Mouse (Mus musculus) embryonic facial prominence, embryonic 11.5 days (tissue): ENCODE results near the gene Aff3. TPM values are rescaled to one million over a fixed set of nuclear protein-coding genes. Genes with fewer than 3 reads are reported as not detected.
A peak's percentile ranks its signal among the peaks of the same experiment; 100 is the strongest.

Experiments
- ATAC-seq: fragments of 200-750 bp; cut with Nextera tagmentation; replicated peaks from 2 replicates; pipeline ENCODE4 v1.8.0; 2017; ENCODE audit warnings: low read depth; ENCODE audit not compliant: insufficient number of reproducible peaks, low FRiP score, low TSS enrichment
- DNase-seq: peaks from one replicate; pipeline ENCODE4 v3.0.0-alpha.2; 2015; ENCODE audit warnings: low spot score
- H3K27ac ChIP-seq: fragments of 300-500 bp; sonication (generic); replicated peaks from 2 replicates; pipeline ENCODE4 v1.5.1; 2014; ENCODE audit warnings: mild to moderate bottlenecking, low read depth, low read length, control low read depth
- H3K27me3 ChIP-seq: fragments of 300-500 bp; sonication (generic); 2 replicates; pipeline ENCODE4 v1.6.1; 2014; ENCODE audit warnings: mild to moderate bottlenecking, low read length, moderate library complexity, mixed read lengths; ENCODE audit not compliant: control insufficient read depth, insufficient read depth
- H3K36me3 ChIP-seq: fragments of 300-500 bp; sonication (generic); replicated peaks from 2 replicates; pipeline ENCODE4 v1.6.1; 2014; ENCODE audit warnings: low read depth, mild to moderate bottlenecking, low read length, moderate library complexity, mixed read lengths; ENCODE audit not compliant: control insufficient read depth, insufficient read depth
- H3K4me1 ChIP-seq: fragments of 300-500 bp; sonication (generic); 2 replicates; pipeline ENCODE4 v1.6.1; 2014; ENCODE audit warnings: low read length, mixed read lengths; ENCODE audit not compliant: control insufficient read depth, insufficient read depth
- H3K4me2 ChIP-seq: fragments of 300-500 bp; sonication (generic); 2 replicates; pipeline ENCODE4 v1.6.1; 2014; ENCODE audit warnings: low read depth, mild to moderate bottlenecking, control low read depth, low read length, moderate library complexity
- H3K4me3 ChIP-seq: fragments of 300-500 bp; sonication (generic); 2 replicates; pipeline ENCODE4 v1.5.1; 2014; ENCODE audit warnings: low read depth, low read length, control low read depth
- H3K9ac ChIP-seq: fragments of 300-500 bp; sonication (generic); replicated peaks from 2 replicates; pipeline ENCODE4 v1.6.1; 2014; ENCODE audit warnings: mild to moderate bottlenecking, control low read depth, low read length
- H3K9me3 ChIP-seq: fragments of 300-500 bp; sonication (generic); replicated peaks from 2 replicates; pipeline ENCODE4 v1.6.1; 2016; ENCODE audit warnings: mild to moderate bottlenecking, low read length, inconsistent platforms, mixed read lengths; ENCODE audit not compliant: control insufficient read depth
- WGBS: fragments of 180-500 bp; shearing (Covaris S2); extraction: QIAGEN DNeasy Blood & Tissue Kit; methylation state at CpG from one replicate; pipeline ENCODE4 v1.1.7; 2014; 5-methylcytosine and 5-hydroxymethylcytosine counted together
- polyA plus RNA-seq: library from polyadenylated mRNA; unstranded; fragments of >200 nt; fragmentation: Nextera tagmentation; extraction: Ambion mirVana; gene quantifications from 2 replicates; pipeline ENCODE4 v1.2.1, GENCODE M21; 2014

The Aff3 gene
- polyA plus RNA-seq, 1 experiment from 2014 or later = 17.5 TPM

- Histone ChIP-seq H3K27me3 (no peaks in the 10 kb centered on the region), H3K4me3 (no peak overlapping the region), H3K4me1 (peaks cover under 1% of the 10 kb centered on the region; the same call in 1 of the 2 replicates), H3K27ac (no peak overlapping the region), H3K4me2 (no peak overlapping the region), H3K9me3 (no peaks in the 10 kb centered on the region), H3K36me3 (no peaks in the 10 kb centered on the region), H3K9ac (no peak overlapping the region)
- WGBS = 31% methylated on average over 1 of the region's 1 CpGs
- ATAC-seq (no peak), DNase-seq (no peak)
Measured at GRCm38 (mm10) chr1:38516225-38516624, 148.5 kb downstream of the Aff3 start.

GRCm38 (mm10) chr1:38514634-38515011 lies 150.1 kb downstream of the Aff3 start:
- H3K4me3 ChIP-seq = no peak overlapping the region
- WGBS = 66% methylated on average over 4 of the region's 4 CpGs
- ATAC-seq (no peak), DNase-seq (no peak)
- no peaks in the 10 kb centered on the region for H3K27me3 ChIP-seq
- H3K27ac ChIP-seq = no peak overlapping the region
- no peaks in the 10 kb centered on the region for H3K9me3 ChIP-seq
- H3K4me1 ChIP-seq = peaks cover 3% of the 10 kb centered on the region
- H3K4me2 ChIP-seq = no peak overlapping the region
- H3K9ac ChIP-seq = no peak overlapping the region
- no peaks in the 10 kb centered on the region for H3K36me3 ChIP-seq

GRCm38 (mm10) chr1:38513970-38514633 lies 150.7 kb downstream of the Aff3 start:
- WGBS = 75% methylated on average over 12 of the region's 12 CpGs
- Histone ChIP-seq H3K4me3 (no peak overlapping the region), H3K27ac (no peak overlapping the region), H3K36me3 (no peaks in the 10 kb centered on the region), H3K27me3 (no peaks in the 10 kb centered on the region), H3K4me2 (no peak overlapping the region), H3K9ac (no peak overlapping the region), H3K4me1 (peaks cover 3% of the 10 kb centered on the region), H3K9me3 (no peaks in the 10 kb centered on the region)
- DNase-seq (no peak), ATAC-seq (no peak)

- no peak overlapping the region for H3K4me2 ChIP-seq
- no peaks in the 10 kb centered on the region for H3K9me3 ChIP-seq
- H3K27me3 ChIP-seq = no peaks in the 10 kb centered on the region
- DNase-seq = peak; percentile 83
- H3K27ac ChIP-seq = peak overlapping the region; percentile 72
- 30% methylated on average over 15 of the region's 15 CpGs for WGBS
- peaks cover 3% of the 10 kb centered on the region for H3K4me1 ChIP-seq
- H3K4me3 ChIP-seq = no peak overlapping the region
- no peak; the same call in 1 of the 2 replicates for ATAC-seq
- no peak overlapping the region for H3K9ac ChIP-seq
- H3K36me3 ChIP-seq = no peaks in the 10 kb centered on the region
Measured at GRCm38 (mm10) chr1:38512258-38513081, 152.3 kb downstream of the Aff3 start.

GRCm38 (mm10) chr1:38511076-38511475 lies 153.7 kb downstream of the Aff3 start:
- Histone ChIP-seq H3K36me3 (no peaks in the 10 kb centered on the region), H3K9ac (0 out of 2 replicates have a peak overlapping the region, but pooled peaks have one; percentile 13), H3K27me3 (no peaks in the 10 kb centered on the region), H3K27ac (0 out of 2 replicates have a peak overlapping the region, but pooled peaks have one; percentile 41), H3K4me2 (no peak overlapping the region), H3K4me1 (peaks cover 3% of the 10 kb centered on the region), H3K9me3 (no peaks in the 10 kb centered on the region), H3K4me3 (no peak overlapping the region)
- WGBS = 57% methylated on average over 5 of the region's 5 CpGs
- no peak for ATAC-seq
- DNase-seq = no peak

- Histone ChIP-seq H3K9ac (no peak overlapping the region), H3K27me3 (no peaks in the 10 kb centered on the region), H3K4me3 (no peak overlapping the region), H3K9me3 (no peaks in the 10 kb centered on the region), H3K4me2 (no peak overlapping the region), H3K36me3 (no peaks in the 10 kb centered on the region), H3K4me1 (peaks cover 3% of the 10 kb centered on the region), H3K27ac (no peak overlapping the region)
- DNase-seq (peak; percentile 30), ATAC-seq (no peak)
- WGBS = 55% methylated on average over 8 of the region's 8 CpGs
Measured at GRCm38 (mm10) chr1:38509301-38509700, 155.5 kb downstream of the Aff3 start.

- Histone ChIP-seq H3K4me1 (peaks cover 3% of the 10 kb centered on the region), H3K27ac (no peak overlapping the region), H3K27me3 (no peaks in the 10 kb centered on the region), H3K4me3 (no peak overlapping the region), H3K36me3 (no peaks in the 10 kb centered on the region), H3K9ac (no peak overlapping the region), H3K4me2 (no peak overlapping the region), H3K9me3 (no peaks in the 10 kb centered on the region)
- ATAC-seq = no peak
- no peak for DNase-seq
- 74% methylated on average over 7 of the region's 7 CpGs for whole genome bisulfite sequencing
Measured at GRCm38 (mm10) chr1:38507636-38508179, 157.0 kb downstream of the Aff3 start.

- H3K27me3 ChIP-seq = no peaks in the 10 kb centered on the region
- no peak for ATAC-seq
- no peak overlapping the region for H3K4me3 ChIP-seq
- 88% methylated on average over 3 of the region's 3 CpGs for WGBS
- H3K9ac ChIP-seq = no peak overlapping the region
- H3K36me3 ChIP-seq = no peaks in the 10 kb centered on the region
- peaks cover 3% of the 10 kb centered on the region for H3K4me1 ChIP-seq
- H3K4me2 ChIP-seq = no peak overlapping the region
- H3K9me3 ChIP-seq = no peaks in the 10 kb centered on the region
- H3K27ac ChIP-seq = no peak overlapping the region
- no peak for DNase-seq
Measured at GRCm38 (mm10) chr1:38506396-38506795, 158.4 kb downstream of the Aff3 start.
